Mouse (Mus musculus): Measurements from ENCODE around the gene Fcrl5.
A peak's percentile ranks its signal among the peaks of the same experiment; 100 is the strongest.

The Fcrl5 gene

GRCm38 (mm10) chr3:87500088-87501055 lies 64.8 kb downstream of the Fcrl5 start:
- DNase-seq (ENCODE audit: low spot score in 2 of 2) = no peak

- no peak for DNase-seq (ENCODE audit: low spot score in 2 of 2)
These were observed 65.6 kb downstream of the Fcrl5 start for GRCm38 (mm10) chr3:87501151-87501550.

- no peak for DNase-seq (ENCODE audit: low spot score in 2 of 2)
These were observed 67.2 kb downstream of the Fcrl5 start for GRCm38 (mm10) chr3:87502771-87503170.

GRCm38 (mm10) chr3:87504330-87504729 lies 68.8 kb downstream of the Fcrl5 start:
- DNase-seq (ENCODE audit: low spot score in 2 of 2) = no peak

GRCm38 (mm10) chr3:87504749-87505425 lies 69.3 kb downstream of the Fcrl5 start:
- DNase-seq (ENCODE audit: low spot score in 2 of 2) = no peak

- no peak for DNase-seq (ENCODE audit: low spot score in 2 of 2)
These were observed 71.2 kb downstream of the Fcrl5 start for GRCm38 (mm10) chr3:87506456-87507416.

- peak; percentile 78 to 81 for DNase-seq (ENCODE audit: low spot score in 2 of 2)
These were observed 72.8 kb downstream of the Fcrl5 start for GRCm38 (mm10) chr3:87508205-87508901.

GRCm38 (mm10) chr3:87509061-87509460 lies 73.5 kb downstream of the Fcrl5 start:
- no peak for DNase-seq (ENCODE audit: low spot score in 2 of 2)

GRCm38 (mm10) chr3:87510832-87511231 lies 75.3 kb downstream of the Fcrl5 start:
- DNase-seq (ENCODE audit: low spot score in 2 of 2) = no peak

GRCm38 (mm10) chr3:87511971-87512765 lies 76.6 kb downstream of the Fcrl5 start:
- DNase-seq (ENCODE audit: low spot score in 2 of 2) = no peak

- DNase-seq (ENCODE audit: low spot score in 2 of 2) = no peak
These were observed 80.1 kb downstream of the Fcrl5 start for GRCm38 (mm10) chr3:87515567-87516081.

GRCm38 (mm10) chr3:87518425-87518824 lies 82.9 kb downstream of the Fcrl5 start:
- no peak for DNase-seq (ENCODE audit: low spot score in 2 of 2)

- no peak for DNase-seq (ENCODE audit: low spot score in 2 of 2)
These were observed 85.6 kb downstream of the Fcrl5 start for GRCm38 (mm10) chr3:87521126-87521525.

- no peak for DNase-seq (ENCODE audit: low spot score in 2 of 2)
These were observed 86.3 kb downstream of the Fcrl5 start for GRCm38 (mm10) chr3:87521833-87522232.

GRCm38 (mm10) chr3:87523701-87524100 lies 88.1 kb downstream of the Fcrl5 start:
- DNase-seq (ENCODE audit: low spot score in 2 of 2) = no peak

- peak; percentile 76 to 85 for DNase-seq (ENCODE audit: low spot score in 2 of 2)
These were observed 89.7 kb downstream of the Fcrl5 start, which contains the start of gene Etv3 for GRCm38 (mm10) chr3:87525043-87525836. Gene Etv3, plus strand, starts transcription at chr3:87525407.

- no peak for DNase-seq (ENCODE audit: low spot score in 2 of 2)
These were observed 90.4 kb downstream of the Fcrl5 start for GRCm38 (mm10) chr3:87525837-87526570.

- DNase-seq (ENCODE audit: low spot score in 2 of 2) = no peak
These were observed 91.6 kb downstream of the Fcrl5 start for GRCm38 (mm10) chr3:87527139-87527538.
